Mouse (Mus musculus) activated CD4-positive, CD25-positive, alpha-beta regulatory T cell, adult 4 months (primary cell): ENCODE results near the gene Gna15. TPM values are rescaled to one million over a fixed set of nuclear protein-coding genes. Genes with fewer than 3 reads are reported as not detected.

Experiments
- ATAC-seq: one replicate; pipeline ENCODE4 v1.8.0; 2017
- polyA plus RNA-seq, 2 experiments: library from polyadenylated mRNA; unstranded; fragments of 100-300 nt; shearing (Covaris generic); gene quantifications; one replicate each; pipeline ENCODE4 v1.2.1; 2017

The Gna15 gene
- polyA plus RNA-seq, 2 experiments from 2014 or later, result 55.2 to 62.0 TPM

DNA sequence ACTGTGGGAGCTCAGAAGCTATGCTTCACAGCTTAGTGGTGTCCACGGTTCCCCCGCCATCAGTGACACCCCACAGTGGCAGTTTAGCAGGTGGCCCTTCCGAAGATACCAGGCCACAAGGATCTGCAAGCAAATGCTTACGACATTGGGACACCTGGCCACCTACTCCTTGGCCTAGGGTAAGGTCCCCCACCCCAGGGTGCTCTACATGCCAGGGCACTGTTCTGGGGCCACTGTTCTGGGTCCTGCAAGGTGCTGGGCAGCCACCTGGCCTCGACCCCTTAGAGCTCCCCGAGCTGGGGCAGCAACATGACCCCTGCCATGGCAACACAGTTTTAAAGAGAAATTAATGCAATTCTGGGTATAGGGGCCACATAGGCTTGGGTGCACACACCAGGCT is 28.9 kb downstream of the Gna15 start:
- no peak for ATAC-seq

- ATAC-seq, result no peak
Measured at GRCm38 (mm10) chr10:81494260-81495041, 29.6 kb downstream of the Gna15 start.

DNA sequence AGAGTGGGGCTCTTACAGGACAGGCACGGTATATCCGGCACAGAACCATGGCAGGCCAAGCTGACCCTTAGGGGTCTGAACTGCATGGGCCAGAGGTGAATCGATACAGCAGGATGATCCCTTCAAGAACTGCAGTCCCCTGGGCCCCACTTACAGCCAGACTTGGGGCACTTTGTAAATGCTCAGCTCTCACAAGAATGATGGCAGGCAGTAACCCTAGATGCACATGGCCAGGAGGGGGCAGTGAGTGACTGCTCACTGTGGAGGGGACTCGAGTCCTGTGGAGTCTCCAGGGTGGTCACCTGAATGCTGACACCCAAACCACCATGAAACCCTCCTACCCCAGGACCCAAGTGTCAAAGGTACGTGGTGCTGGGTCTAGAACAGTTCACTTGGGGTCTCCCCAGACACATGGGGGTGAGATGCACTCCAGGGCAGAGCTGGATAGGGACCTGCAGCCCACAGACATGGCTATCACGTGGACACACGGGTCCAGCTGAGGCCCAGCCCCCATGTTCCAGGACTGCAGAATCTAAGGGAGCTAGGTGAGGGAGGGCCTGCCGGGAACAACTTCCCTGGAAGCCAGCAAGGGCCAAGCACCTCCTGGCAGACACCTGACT is 30.3 kb downstream of the Gna15 start:
- no peak for ATAC-seq

- no peak for ATAC-seq
Measured at GRCm38 (mm10) chr10:81492606-81493240, 31.3 kb downstream of the Gna15 start.

- ATAC-seq, result no peak
Measured at GRCm38 (mm10) chr10:81491018-81491417, 33.0 kb downstream of the Gna15 start.

- ATAC-seq, result no peak
Measured at GRCm38 (mm10) chr10:81489941-81490340, 34.1 kb downstream of the Gna15 start.

- no peak for ATAC-seq
Measured at GRCm38 (mm10) chr10:81488081-81488480, 35.9 kb downstream of the Gna15 start.

DNA sequence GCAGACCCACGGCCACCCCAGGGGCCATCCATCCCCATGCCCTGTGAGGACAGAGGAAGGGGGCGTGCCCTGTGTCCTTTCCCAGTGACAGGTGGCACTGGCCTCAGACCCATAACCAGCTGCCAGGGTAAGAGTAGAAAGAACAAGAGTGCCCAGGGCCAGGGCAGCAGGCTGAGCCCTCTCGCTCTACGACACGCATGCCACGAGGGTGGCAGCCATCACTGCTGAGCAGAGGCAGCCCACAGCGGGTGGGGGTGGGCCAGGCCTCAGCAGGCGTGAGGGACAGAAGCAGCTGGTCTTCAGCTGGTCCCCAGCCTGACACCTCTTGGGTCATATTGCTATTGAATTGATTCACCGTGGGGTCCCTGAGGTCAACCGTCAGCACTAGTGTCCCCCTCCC is 37.5 kb downstream of the Gna15 start:
- ATAC-seq, result no peak

DNA sequence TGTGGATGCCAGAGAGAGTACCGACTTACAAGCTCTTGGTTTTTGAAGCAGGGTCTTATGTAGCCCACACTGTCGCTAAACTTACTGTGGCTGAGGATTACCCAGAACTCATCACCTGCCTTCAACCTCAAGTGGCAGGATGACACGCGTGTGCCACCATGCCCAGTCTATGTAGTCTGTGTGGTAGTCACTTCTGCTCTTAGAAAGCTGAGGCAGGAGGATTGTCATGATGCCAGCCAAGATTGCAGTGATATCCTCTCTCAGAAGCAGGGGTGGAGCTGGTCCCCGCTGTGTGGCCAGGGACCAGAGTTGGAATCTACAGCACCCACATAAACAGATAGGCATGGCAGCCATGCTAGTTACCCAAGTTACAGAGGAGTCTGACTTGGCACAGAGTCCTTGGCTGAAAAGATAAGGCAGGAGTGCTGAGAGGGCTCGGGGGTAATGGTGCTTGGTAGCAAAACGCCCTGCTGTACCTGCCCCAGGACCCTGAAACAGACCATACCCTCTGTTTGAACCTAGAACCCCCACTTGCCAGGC is 38.5 kb downstream of the Gna15 start:
- ATAC-seq, result no peak

GRCm38 (mm10) chr10:81485060-81485449 is 39.0 kb downstream of the Gna15 start:
- no peak for ATAC-seq

- no peak for ATAC-seq
Measured at GRCm38 (mm10) chr10:81484441-81485059, 39.5 kb downstream of the Gna15 start.

- peak; percentile 34 for ATAC-seq
Measured at GRCm38 (mm10) chr10:81483983-81484382, 40.0 kb downstream of the Gna15 start.

DNA sequence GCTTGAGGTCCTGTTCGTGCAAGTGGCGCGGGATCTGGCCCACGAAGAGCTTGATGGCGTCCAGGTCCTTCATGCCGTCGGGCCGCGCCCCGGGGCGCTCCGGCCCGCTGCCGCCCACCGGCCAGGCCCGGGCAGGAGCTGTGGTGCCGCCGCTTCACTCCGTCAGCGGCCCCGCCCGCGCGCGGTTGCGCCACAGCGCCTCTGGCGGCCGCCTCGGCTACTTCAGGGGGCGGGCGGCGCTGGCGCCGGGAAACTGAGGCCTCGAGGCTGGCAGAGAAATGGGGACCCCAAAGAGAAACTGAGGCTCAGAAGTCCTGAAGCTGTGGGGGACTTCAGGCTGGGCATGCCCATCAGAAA is 41.5 kb downstream of the Gna15 start, which contains the start of gene Celf5:
Gene Celf5 (minus strand): TSS at position 177 of the 357 bp plus-strand sequence.
- peak; percentile 66 for ATAC-seq

- ATAC-seq, result no peak
Measured at GRCm38 (mm10) chr10:81481605-81482532, 42.2 kb downstream of the Gna15 start.

- no peak for ATAC-seq
Measured at GRCm38 (mm10) chr10:81474461-81474860, 49.6 kb downstream of the Gna15 start.

- peak; percentile 44 for ATAC-seq
Measured at GRCm38 (mm10) chr10:81473003-81473451, 51.0 kb downstream of the Gna15 start.

GRCm38 (mm10) chr10:81472403-81473002 is 51.5 kb downstream of the Gna15 start:
- ATAC-seq, result peak; percentile 12

- peak; percentile 82 for ATAC-seq
Measured at GRCm38 (mm10) chr10:81470454-81470853, 53.6 kb downstream of the Gna15 start.

GRCm38 (mm10) chr10:81469253-81469652 is 54.8 kb downstream of the Gna15 start:
- no peak for ATAC-seq

DNA sequence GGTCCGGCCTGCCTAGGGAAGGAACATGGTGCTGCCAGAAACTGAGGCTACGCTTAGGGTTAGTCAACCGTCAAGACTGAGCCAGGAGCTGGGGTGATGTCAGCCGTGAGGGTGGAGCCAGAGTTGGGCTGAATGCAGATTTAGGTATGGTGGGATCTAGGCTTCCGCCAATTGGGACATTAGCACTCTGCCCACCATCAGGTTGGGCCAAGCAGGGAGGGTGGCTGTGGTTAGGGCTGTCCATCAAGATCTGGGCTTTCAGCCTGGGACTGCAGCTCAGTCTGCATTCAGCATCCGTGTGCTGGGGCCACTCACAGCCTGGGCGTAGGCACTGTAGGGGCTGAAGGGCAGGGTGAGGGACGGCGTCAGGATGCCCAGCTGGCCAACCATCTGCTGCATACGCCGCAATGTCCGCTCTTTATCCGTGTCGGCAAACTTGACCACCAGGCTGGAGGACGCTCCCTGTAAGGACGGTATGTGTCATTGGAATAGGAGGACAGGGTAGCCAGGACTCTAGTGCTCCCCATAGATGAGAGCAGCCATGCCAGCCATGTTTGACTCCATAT is 56.3 kb downstream of the Gna15 start:
- no peak for ATAC-seq

DNA sequence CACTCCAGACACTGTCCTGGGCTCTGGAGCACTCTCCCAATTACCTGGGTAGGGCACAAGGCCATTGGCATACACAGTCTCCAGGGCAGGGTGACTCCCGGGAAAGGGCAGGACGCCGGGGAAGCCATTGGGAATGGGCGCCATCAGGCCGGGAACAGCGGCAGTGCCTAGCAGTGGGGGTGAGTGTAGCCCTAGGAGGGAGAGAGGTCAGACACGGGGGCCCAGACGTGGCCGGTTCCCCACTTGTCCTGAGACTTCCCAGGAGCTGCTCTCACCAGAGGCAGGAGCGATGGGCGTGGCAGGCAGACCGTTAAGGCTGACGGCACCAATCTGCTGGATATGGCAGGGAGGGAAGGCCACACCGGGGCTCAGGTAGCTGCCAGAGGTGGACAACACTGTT is 57.1 kb downstream of the Gna15 start:
- ATAC-seq, result no peak
